Mouse (Mus musculus) naive thymus-derived CD4-positive, alpha-beta T cell, adult 2 months (primary cell): Measurements from ENCODE around the gene Snx11.

Source experiments
- DNase-seq: peaks from one replicate; pipeline ENCODE4 v3.0.0-alpha.2; 2011; ENCODE audit warnings: low read depth

The Snx11 gene

GRCm38 (mm10) chr11:96762742-96763470 lies 14.5 kb downstream of the Snx11 start:
- DNase-seq = no peak

- no peak for DNase-seq
These were observed 15.4 kb downstream of the Snx11 start for GRCm38 (mm10) chr11:96761984-96762383.

GRCm38 (mm10) chr11:96760042-96760441 lies 17.3 kb downstream of the Snx11 start:
- peak; percentile 83 for DNase-seq

DNA sequence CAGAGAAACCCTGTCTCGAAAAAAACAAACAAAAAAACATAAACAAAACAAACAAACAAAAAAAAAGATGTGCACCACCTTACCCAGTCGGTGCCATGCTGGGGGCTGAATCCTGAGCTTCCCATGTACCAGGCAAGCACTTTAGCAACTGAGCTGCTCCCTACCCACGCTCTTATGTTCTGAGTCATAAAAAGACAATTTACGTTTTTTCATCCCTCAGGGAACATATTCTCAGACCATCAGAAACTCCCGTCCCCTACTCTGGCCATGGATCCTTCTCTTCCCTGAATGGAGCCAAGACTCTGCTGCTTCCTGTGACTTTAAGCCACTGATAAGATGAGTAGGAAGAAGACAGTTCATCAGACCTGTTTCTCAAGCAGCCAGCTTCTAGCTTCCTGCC lies 19.0 kb downstream of the Snx11 start:
- no peak for DNase-seq

DNA sequence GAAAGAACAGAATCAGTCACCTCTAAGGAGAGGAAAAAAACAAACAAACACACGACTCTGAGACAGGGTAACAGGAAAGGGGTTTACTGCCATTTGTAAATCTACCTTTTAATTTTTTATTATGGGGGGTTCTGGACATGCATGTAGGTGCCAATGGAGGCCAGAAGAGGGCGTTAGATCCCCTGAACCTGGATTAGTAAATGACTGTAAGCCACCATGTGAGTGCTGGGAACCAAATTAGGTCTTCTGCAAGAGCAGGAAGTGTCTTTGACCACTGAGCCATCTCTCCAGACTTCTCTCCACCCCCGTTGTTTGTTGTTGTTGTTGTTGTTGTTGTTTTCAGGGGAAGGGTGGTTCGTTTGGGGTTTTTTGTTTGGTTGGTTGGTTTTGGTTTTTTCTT lies 19.9 kb downstream of the Snx11 start:
- DNase-seq = no peak

DNA sequence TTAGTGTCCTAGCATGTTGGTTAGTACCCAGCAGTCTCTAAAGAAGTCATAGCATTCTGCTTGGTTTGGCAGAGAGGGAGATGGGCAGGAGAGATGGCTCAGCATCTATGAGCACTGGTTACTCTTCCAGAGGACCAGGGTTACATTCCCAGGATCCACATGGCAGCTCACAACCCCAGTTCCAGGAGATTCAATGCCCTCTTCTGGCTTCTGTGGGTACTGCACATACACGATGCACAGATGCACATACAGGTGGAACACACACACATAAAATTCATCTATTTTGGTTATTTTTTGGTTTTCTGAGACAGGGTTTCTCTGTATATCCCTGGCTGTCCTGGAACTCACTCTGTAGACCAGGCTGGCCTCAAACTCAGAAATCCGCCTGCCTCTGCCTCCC lies 22.1 kb downstream of the Snx11 start:
- DNase-seq = peak; percentile 44

DNA sequence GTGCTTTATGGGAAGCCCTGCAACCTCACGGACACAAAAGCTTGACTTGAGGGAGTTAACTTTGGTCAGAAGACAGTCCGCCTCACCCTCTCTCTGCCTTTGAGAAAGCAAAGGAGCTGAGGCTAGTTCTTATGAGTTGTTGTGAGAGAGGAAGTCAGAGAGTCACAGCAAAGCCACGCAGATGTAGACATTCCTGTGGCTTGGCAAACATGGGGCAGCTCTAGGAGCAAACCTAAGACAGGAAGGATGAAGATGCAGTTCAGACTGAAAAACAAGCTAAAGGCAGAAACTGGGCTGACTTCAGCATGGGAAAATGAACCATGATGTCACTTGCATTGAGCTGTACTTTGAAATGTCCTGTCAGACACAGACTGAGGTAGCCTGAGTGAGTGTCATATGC lies 29.8 kb downstream of the Snx11 start:
- DNase-seq = no peak

GRCm38 (mm10) chr11:96746648-96747047 lies 30.7 kb downstream of the Snx11 start:
- no peak for DNase-seq

DNA sequence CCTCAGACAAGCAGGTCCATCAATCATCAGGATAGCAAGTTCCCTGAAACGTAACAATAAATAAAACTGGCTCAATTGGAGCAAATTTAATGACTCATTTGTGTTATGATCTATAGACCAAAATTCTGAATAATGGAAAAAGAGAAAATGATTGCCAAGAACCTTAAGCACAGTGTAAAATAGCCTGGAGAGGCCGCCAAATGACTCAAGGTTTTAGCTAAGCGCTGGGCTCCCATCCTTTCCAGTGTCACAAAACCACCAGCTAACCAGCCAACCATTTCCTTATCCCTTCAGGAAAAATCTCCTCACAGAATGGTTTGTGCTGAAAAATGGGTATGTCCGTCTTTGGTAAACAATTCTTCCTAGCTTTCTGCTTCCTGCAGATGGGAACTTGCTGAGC lies 33.5 kb downstream of the Snx11 start:
- no peak for DNase-seq

GRCm38 (mm10) chr11:96743000-96743399 lies 34.4 kb downstream of the Snx11 start:
- DNase-seq = no peak

DNA sequence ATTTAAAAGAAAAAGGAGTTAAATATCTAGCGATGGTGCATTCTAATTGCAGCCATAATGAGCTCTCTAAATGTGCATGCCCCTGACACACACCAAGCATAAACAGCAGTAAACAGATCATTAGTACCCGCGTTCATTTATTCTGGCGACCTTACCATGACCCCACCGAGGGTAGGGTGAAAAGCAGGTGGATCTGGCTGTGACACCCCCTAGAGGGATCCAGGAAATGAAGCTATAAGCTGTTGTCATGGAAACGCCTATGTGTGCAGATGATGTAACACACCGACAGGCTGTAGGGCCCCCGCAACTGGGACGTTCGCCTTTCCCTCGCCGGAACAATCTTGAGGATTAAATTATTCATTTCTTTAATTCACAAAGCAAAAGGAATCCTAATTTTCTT lies 35.4 kb downstream of the Snx11 start:
- no peak for DNase-seq

DNA sequence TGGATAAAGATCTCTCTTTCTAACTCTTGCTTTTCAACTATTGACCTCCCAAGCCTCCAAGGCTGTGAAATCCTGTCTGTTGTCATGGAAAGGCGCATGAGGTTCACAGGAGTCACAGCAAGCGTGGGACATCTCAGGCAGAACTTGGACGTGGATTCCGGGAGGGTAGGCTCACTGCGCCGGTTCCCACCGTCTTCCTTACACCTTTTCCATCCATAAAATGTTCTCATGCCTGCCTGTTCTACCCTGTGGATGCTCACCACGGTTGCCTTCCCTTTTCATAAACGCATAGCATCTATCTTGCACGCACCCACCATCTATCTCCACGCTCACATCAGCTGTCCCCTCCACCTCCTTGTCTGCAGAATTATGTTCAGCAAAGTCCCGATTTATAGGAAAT lies 36.6 kb downstream of the Snx11 start:
- no peak for DNase-seq

GRCm38 (mm10) chr11:96737673-96738471 lies 39.5 kb downstream of the Snx11 start:
- no peak for DNase-seq

GRCm38 (mm10) chr11:96736361-96736760 lies 41.0 kb downstream of the Snx11 start:
- no peak for DNase-seq

DNA sequence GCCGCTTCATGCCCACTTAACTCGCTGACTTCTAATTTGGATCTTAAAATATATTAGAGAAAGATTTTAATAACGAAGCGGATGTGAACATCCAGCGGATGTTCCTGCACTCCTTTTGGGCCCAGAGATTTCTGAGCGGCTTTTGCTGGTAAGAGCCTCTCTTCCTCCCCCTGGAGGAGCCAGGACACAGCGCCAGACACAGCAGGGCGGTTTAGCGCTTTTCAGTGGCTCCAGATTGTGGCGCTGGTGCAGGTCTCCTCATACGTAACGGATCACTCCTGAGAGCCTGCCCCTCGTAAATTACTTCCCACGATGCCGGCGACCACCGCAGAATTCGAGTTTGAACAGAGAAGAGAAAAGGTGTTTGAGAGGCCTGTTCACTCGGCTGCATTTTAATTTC lies 41.5 kb downstream of the Snx11 start:
- no peak for DNase-seq

DNA sequence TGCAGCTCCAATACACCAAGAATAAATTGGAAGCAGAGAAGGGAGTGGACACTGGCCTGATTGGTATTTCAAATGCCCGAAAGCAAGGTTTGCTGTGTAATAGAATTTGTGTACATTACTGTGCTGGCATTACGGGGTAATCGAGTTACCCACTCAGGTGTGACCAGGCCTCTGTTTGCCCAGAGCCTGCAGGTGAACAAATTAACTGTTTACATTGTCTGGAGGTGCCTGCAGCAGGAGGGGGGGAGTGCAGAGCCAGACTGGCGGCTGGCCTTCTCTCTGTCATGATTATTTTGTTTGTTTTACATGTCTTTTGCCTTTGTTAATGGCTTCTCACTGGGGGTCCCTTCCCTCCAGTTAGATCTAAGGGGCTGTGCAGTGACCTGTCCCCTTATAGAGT lies 44.7 kb downstream of the Snx11 start:
- no peak for DNase-seq

GRCm38 (mm10) chr11:96730327-96730726 lies 47.0 kb downstream of the Snx11 start:
- no peak for DNase-seq

GRCm38 (mm10) chr11:96729462-96729861 lies 47.9 kb downstream of the Snx11 start:
- DNase-seq = no peak

- DNase-seq = no peak
These were observed 48.8 kb downstream of the Snx11 start for GRCm38 (mm10) chr11:96728577-96728976.

- DNase-seq = no peak
These were observed 51.5 kb downstream of the Snx11 start for GRCm38 (mm10) chr11:96725833-96726232.

DNA sequence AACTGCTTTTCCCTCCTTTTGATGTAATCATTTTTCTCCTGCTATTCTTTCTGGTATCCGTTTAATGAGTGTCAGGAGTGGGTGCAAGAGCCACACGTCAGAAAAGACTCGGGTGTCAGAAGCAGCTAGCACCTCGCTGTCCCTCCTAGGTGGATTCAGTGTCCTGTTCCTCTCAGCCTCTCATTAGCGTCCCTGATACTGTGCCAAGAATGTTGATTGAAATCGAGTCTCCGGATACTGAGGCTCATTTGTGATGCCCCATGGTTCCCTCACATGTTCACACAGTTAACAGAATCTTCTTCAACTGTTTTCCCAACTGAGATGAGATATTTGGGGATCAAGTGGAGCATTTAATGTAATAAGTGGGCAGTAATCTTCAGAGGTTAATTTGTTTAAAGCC lies 58.8 kb downstream of the Snx11 start:
- no peak for DNase-seq
